Mouse (Mus musculus) midbrain, embryonic 10.5 days (tissue): ENCODE data around the gene Heatr1. TPM values are rescaled to one million over a fixed set of nuclear protein-coding genes. Genes with fewer than 3 reads are reported as not detected.

Experiments
- polyA plus RNA-seq: library from polyadenylated mRNA; unstranded; fragments of >200 nt; fragmentation: Nextera tagmentation; extraction: Ambion mirVana; gene quantifications from 2 replicates; pipeline ENCODE4 v1.2.1, GENCODE M21; 2016

Gene Heatr1
- polyA plus RNA-seq, 1 experiment from 2014 or later = 37.4 TPM

Other genes starting within 250 kb of the Heatr1 start
- gene Mtr, start 136.9 kb upstream of the Heatr1 start, polyA plus RNA-seq = 15.0 and 16.5 TPM in 2 replicates
- gene Actn2, start 54.3 kb upstream of the Heatr1 start, polyA plus RNA-seq = 1.6 and 1.8 TPM in 2 replicates
- 7.8 and 11.1 TPM in 2 replicates for gene Lgals8, start 69.9 kb downstream of the Heatr1 start, polyA plus RNA-seq
- 2.9 and 3.6 TPM in 2 replicates for gene Edaradd, start 125.4 kb downstream of the Heatr1 start, polyA plus RNA-seq
- gene Ero1lb, start 170.8 kb downstream of the Heatr1 start, polyA plus RNA-seq = 9.5 and 11.7 TPM in 2 replicates